Mouse (Mus musculus) limb, embryonic 14.5 days (tissue): Measurements from ENCODE around the gene Antxrl. TPM values are rescaled to one million over a fixed set of nuclear protein-coding genes. Genes with fewer than 3 reads are reported as not detected.

Source experiments
- ATAC-seq: fragments of 200-750 bp; cut with Nextera tagmentation; 2 replicates; pipeline ENCODE4 v1.8.0; 2017; ENCODE audit warnings: low read depth, moderate number of reproducible peaks, moderate TSS enrichment; ENCODE audit not compliant: low FRiP score
- DNase-seq: peaks from one replicate; pipeline ENCODE4 v3.0.0-alpha.2; 2015; ENCODE audit warnings: low spot score
- H3K27ac ChIP-seq: fragments of 300-500 bp; sonication (generic); replicated peaks from 2 replicates; pipeline ENCODE4 v1.5.1; 2014; ENCODE audit warnings: low read depth, mild to moderate bottlenecking, low read length, moderate library complexity, mixed read lengths
- H3K27me3 ChIP-seq: fragments of 300-500 bp; sonication (generic); 2 replicates; pipeline ENCODE4 v1.6.1; 2014; ENCODE audit warnings: low read length, mixed read lengths; ENCODE audit not compliant: control insufficient read depth, insufficient read depth
- H3K36me3 ChIP-seq: fragments of 300-500 bp; sonication (generic); 2 replicates; pipeline ENCODE4 v1.6.1; 2014; ENCODE audit warnings: mild to moderate bottlenecking, low read length, moderate library complexity, mixed read lengths; ENCODE audit not compliant: control insufficient read depth, insufficient read depth
- H3K4me1 ChIP-seq: fragments of 300-500 bp; sonication (generic); 2 replicates; pipeline ENCODE4 v1.6.1; 2014; ENCODE audit warnings: antibody characterized with exemption, low read length, mixed read lengths; ENCODE audit not compliant: control insufficient read depth, insufficient read depth
- H3K4me2 ChIP-seq: fragments of 300-500 bp; sonication (generic); replicated peaks from 2 replicates; pipeline ENCODE4 v1.6.1; 2014; ENCODE audit warnings: low read depth, mild to moderate bottlenecking, low read length, moderate library complexity; ENCODE audit not compliant: severe bottlenecking
- H3K4me3 ChIP-seq: fragments of 300-500 bp; sonication (generic); replicated peaks from 2 replicates; pipeline ENCODE4 v1.5.1; 2014; ENCODE audit warnings: low read length
- H3K9ac ChIP-seq: fragments of 300-500 bp; sonication (generic); 2 replicates; pipeline ENCODE4 v1.6.1; 2014; ENCODE audit warnings: mild to moderate bottlenecking, low read depth, low read length, moderate library complexity; ENCODE audit not compliant: severe bottlenecking
- H3K9me3 ChIP-seq: fragments of 300-500 bp; sonication (generic); 2 replicates; pipeline ENCODE4 v1.6.1; 2016; ENCODE audit warnings: low read length; ENCODE audit not compliant: control insufficient read depth
- POLR2A ChIP-seq: fragments of 200-500 bp; IDR thresholded peaks from 2 replicates; pipeline ENCODE4 v1.8.0; 2012; ENCODE audit warnings: inconsistent platforms, mild to moderate bottlenecking, moderate library complexity, borderline replicate concordance; ENCODE audit not compliant: insufficient read depth, insufficient read length; ENCODE audit errors: extremely low read depth
- WGBS: fragments of 180-500 bp; shearing (Covaris S2); extraction: QIAGEN DNeasy Blood & Tissue Kit; methylation state at CpG from one replicate; pipeline ENCODE4 v1.1.7; 2014; 5-methylcytosine and 5-hydroxymethylcytosine counted together
- polyA plus RNA-seq, 2 experiments: library from polyadenylated mRNA; depleted of rRNA in 1 of 2; stranded (reverse) in 1 of 2; unstranded in 1 of 2; fragments of >200 nt; fragmentation: Nextera tagmentation in 1 of 2; extraction: Ambion mirVana in 1 of 2; gene quantifications; 2 replicates each; pipeline versions ENCODE4 v1.2.1 to v1.2.3; 2012 to 2014

Gene Antxrl
- polyA plus RNA-seq, 2 experiments: not detected

DNA sequence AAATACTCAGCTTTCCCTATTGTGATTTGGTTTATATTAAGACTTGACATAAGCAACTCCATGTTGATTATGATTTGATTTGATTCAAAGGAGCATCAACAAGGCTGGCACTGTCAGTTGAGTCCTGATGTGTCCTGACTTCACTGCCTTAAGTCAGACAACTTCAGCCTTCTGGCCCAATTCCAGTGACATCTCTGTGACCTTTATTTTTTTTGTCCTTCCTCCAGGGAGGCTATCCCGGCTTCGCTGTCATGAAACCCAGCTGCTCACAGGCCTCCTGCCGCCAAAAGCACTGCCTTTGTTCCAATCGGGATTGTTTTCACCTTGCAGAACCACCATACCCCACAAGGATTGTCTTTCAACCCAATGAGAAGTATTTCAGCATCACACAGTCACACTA, 22.8 kb downstream of the Antxrl start:
- no peaks in the 10 kb centered on the region for H3K36me3 ChIP-seq
- H3K27me3 ChIP-seq: no peaks in the 10 kb centered on the region
- no peak for ATAC-seq
- 56% methylated on average over 4 of the region's 4 CpGs for WGBS
- no peak overlapping the region for H3K4me3 ChIP-seq
- no peak for TF ChIP-seq POLR2A
- no peak overlapping the region for H3K27ac ChIP-seq
- no peak overlapping the region for H3K9ac ChIP-seq
- no peaks in the 10 kb centered on the region for H3K4me1 ChIP-seq
- DNase-seq: no peak
- no peak overlapping the region for H3K4me2 ChIP-seq
- no peaks in the 10 kb centered on the region for H3K9me3 ChIP-seq

DNA sequence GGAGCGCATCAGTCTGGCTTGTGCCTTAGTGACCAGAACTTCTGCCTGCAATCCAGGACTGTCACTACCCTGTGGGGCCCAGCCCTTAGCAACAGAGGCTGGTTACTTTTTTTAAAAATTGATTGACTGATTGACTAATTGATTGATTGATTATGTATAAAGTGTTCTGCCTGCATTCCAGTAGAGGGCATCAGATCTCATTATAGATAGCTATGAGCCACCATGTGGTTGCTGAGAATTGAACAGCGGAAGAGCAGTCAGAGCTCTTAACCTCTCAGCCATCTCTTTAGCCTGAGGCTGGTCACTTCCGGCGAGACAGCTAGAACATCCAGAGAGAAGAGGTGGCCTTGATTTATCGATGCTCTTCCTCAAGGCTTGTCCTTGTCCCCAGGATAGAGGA, 24.7 kb downstream of the Antxrl start:
- Histone ChIP-seq H3K4me2 (no peak overlapping the region), H3K27ac (no peak overlapping the region), H3K9me3 (no peaks in the 10 kb centered on the region), H3K4me1 (no peaks in the 10 kb centered on the region), H3K4me3 (no peak overlapping the region), H3K27me3 (no peaks in the 10 kb centered on the region), H3K9ac (no peak overlapping the region), H3K36me3 (no peaks in the 10 kb centered on the region)
- WGBS: 75% methylated on average over 5 of the region's 5 CpGs
- no peak for DNase-seq
- TF ChIP-seq POLR2A: no peak
- no peak for ATAC-seq

DNA sequence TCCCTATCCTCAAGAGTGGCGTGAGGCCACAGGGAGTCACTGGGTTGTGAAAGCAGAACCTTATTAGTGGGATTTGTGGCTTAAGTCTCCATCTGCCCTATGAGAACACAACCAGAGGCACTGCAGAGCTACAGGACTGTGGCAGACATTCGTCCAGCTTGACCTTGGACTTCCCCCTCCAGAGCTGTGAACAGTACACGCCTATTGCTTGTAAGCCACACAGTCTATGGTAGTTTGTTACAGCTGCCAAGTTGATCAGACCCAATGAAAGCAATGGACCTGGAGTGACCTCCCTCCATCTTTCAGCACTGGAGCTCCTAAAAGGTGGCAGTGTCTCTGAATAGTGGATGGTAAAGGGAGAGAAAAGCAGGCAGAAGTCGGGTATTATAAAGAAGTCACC, 25.8 kb downstream of the Antxrl start:
- DNase-seq: no peak
- no peak overlapping the region for H3K9ac ChIP-seq

GRCm38 (mm10) chr14:34080321-34080997, 28.0 kb downstream of the Antxrl start:
- 10% methylated on average over 11 of the region's 11 CpGs for WGBS
- H3K4me3 ChIP-seq: no peak overlapping the region
- H3K9me3 ChIP-seq: no peaks in the 10 kb centered on the region
- DNase-seq (peak; percentile 95), ATAC-seq (peak; percentile 87)
- H3K27ac ChIP-seq: no peak overlapping the region
- TF ChIP-seq POLR2A: no peak
- no peaks in the 10 kb centered on the region for H3K27me3 ChIP-seq
- H3K9ac ChIP-seq: no peak overlapping the region; the same call in 1 of the 2 replicates
- no peak overlapping the region for H3K4me2 ChIP-seq
- no peaks in the 10 kb centered on the region for H3K4me1 ChIP-seq
- no peaks in the 10 kb centered on the region for H3K36me3 ChIP-seq

More for the DNA sequence above, 25.8 kb downstream of the Antxrl start:
- TF ChIP-seq POLR2A: no peak
- Histone ChIP-seq H3K4me3 (no peak overlapping the region), H3K4me2 (no peak overlapping the region), H3K9me3 (no peaks in the 10 kb centered on the region), H3K27ac (no peak overlapping the region), H3K36me3 (no peaks in the 10 kb centered on the region), H3K27me3 (no peaks in the 10 kb centered on the region), H3K4me1 (no peaks in the 10 kb centered on the region)
- WGBS: 64% methylated on average over 4 of the region's 4 CpGs
- ATAC-seq: no peak

- TF ChIP-seq POLR2A: no peak
- 0 out of 2 replicates have a peak within 1 kb of the TSS, but pooled peaks have one; percentile 10 for H3K4me2 ChIP-seq
- no peak within 1 kb of the TSS for H3K27ac ChIP-seq
- H3K36me3 ChIP-seq: no peaks in the 10 kb centered on the region
- no peaks in the 10 kb centered on the region for H3K9me3 ChIP-seq
- ATAC-seq: no peak
- no peak within 1 kb of the TSS for H3K4me3 ChIP-seq
- peaks cover 6% of the 10 kb centered on the region; the same call in 1 of the 2 replicates for H3K4me1 ChIP-seq
- peak within 1 kb of the TSS; percentile 16; the same call in 1 of the 2 replicates for H3K9ac ChIP-seq
- no peaks in the 10 kb centered on the region for H3K27me3 ChIP-seq
- DNase-seq: no peak
- 53% methylated on average over 4 of the region's 4 CpGs for WGBS
Observed at GRCm38 (mm10) chr14:34085731-34086130, 33.2 kb downstream of the Antxrl start, which contains the start of gene Anxa8. TSS of gene Anxa8 (plus strand) at chr14:34085981.

DNA sequence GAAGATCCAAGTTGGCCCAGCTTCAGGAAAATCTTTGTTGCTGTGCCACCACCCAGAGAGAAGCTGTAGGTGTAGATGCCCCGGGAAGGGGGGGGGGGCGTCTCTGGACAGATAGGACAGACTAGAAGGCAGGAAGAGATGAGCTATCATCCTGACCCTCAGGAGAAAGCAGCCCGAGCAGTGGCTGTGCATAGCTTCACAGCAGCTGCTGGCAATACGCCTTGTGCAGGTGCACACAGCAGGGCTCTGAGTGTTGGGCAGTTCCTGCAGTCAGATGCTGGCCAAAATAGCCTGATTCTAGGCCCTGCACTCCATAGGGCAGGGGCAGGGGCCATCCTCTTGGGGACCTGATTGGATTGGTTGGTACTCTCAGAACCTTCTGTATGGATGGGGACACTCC, 34.3 kb downstream of the Antxrl start:
- 64% methylated on average over 4 of the region's 4 CpGs for WGBS
- 0 out of 2 replicates have a peak overlapping the region, but pooled peaks have one; percentile 10 for H3K4me2 ChIP-seq
- H3K36me3 ChIP-seq: no peaks in the 10 kb centered on the region

More for the DNA sequence above, 34.3 kb downstream of the Antxrl start:
- no peak for TF ChIP-seq POLR2A
- no peak overlapping the region for H3K4me3 ChIP-seq
- no peaks in the 10 kb centered on the region for H3K9me3 ChIP-seq
- no peak for DNase-seq
- no peak for ATAC-seq
- H3K9ac ChIP-seq: peak overlapping the region; percentile 16; the same call in 1 of the 2 replicates
- H3K27me3 ChIP-seq: no peaks in the 10 kb centered on the region
- H3K4me1 ChIP-seq: peaks cover 6% of the 10 kb centered on the region; the same call in 1 of the 2 replicates
- H3K27ac ChIP-seq: no peak overlapping the region
